Mouse (Mus musculus): Measurements from ENCODE around the gene Tnfrsf1b.

Gene Tnfrsf1b

GRCm38 (mm10) chr4:145246173-145247011 is at the start of gene Tnfrsf1b:
Gene Tnfrsf1b (minus strand): TSS chr4:145246870.
- no peak for DNase-seq

DNA sequence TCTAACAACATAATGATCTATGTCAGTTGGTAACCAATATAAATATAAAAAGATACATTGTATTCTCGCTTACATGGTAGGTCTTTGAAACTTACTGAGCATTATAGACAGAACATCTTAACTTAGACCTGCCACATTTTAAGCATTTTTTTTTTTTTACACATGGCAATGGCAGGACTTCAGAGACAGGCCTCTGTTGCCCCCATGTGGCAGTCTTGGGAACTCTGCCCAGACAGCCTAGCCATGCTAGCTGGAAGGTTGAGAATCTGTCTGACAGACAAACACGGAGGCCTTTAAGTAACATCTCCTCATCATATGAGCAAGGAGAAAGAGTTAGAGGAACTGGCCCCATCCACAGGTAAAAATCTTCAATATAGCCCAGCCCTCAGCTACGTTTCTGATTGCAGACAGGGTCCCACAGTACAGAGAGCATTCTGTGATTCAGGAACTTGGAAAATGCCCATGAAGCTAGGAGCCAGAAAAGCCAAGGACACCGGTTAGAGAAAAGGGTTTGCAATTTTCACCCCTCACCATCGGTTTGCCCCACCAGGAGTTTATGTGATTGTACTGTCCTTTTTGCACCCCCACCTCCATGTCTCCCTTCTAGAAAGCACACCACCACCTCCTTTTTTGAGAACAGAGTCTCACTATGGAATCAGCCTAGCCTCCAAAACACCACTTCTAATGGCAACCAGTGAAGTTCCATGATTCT is 49.1 kb upstream of the Tnfrsf1b start:
- no peak for DNase-seq

- no peak for DNase-seq
Observed at GRCm38 (mm10) chr4:145294588-145294987, 47.9 kb upstream of the Tnfrsf1b start.

- DNase-seq: peak; percentile 37
Observed at GRCm38 (mm10) chr4:145286369-145287120, 39.9 kb upstream of the Tnfrsf1b start.

GRCm38 (mm10) chr4:145284675-145285074 is 38.0 kb upstream of the Tnfrsf1b start:
- DNase-seq: no peak

DNA sequence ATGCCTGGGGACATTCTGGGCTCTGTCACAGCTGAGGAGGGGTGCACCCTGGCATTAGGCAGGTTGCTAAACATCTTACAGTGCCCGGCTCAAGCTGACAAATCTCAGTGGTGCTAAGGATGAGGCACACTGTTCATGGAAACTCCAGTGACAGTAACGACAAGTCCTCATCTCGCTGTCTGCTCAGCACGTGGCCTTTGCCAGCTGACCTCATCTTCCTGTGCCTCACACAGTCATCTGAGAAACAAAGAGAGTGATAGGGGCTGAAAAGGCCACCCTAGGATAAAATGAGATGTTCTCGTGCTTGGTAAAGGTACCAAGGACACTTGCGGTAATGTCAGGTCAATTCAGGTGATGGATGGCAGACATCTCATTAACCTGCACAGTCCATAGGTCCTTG is 36.8 kb upstream of the Tnfrsf1b start:
- no peak for DNase-seq

DNA sequence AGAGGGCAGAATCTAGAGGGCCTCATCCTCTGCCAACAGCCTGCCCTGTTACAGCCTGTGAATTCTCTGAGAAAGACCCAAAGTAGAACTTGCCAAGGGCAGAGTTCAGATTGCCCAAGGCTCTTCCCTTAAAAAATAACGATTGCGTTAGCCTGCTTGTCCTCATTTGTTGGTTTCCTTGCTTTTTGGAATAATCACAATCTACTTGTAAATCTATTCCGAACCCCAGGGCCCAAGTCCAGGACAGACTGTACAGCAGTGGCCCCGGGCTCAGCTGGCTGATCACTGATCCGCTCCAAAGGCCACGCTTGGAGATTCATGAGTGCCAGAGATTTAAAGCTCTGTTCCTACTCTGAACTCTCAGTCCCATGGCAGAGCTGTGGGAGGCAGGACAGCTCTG is 34.3 kb upstream of the Tnfrsf1b start:
- no peak for DNase-seq

DNA sequence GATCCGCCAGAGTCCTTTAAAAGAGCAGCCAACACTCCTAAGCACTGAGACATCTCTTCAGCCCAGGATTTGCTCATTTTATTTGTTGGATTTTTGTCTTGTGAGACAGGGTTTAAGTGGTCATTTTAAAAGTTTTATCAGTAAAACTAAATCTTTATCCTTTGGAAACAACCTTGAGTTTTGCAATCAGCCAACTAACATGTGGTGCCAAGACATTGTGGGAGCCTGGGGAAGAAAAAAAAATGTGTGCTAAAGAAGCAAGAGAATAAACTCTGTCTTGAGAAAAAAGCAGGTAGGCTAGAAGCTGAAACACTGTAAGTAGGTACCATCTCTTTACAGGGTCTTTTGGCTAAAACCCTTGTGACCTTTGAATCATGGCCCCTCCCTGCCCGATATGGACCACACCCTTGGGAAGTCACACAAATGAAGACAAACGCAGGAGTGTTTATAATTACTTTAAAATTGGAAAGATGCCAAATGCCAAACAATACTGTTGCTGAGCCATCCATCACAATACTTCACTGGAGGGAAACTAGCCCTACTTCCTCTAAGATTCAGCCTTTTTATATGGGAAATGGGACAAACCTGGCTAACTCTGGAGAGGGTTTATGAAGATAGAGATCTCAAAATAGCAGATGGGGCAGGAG is 32.2 kb upstream of the Tnfrsf1b start:
- DNase-seq: no peak

DNA sequence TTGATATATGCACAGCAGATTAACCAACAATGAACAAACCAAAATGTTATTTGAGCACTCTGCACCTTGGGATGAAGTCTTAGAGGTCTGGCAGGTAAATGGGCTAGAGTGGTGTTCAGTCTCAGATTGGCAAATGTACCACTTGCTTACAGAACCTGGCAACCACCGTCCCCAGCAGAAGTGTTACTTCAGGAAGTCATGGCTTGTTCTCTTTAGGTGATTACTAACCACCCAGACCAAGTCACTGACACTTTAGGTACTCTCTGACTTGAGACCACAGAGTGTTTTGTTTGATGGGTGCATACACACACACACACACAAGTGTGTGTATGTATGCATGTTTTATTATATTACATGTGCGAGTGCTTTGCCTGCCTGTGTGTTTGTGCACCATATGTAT is 31.6 kb upstream of the Tnfrsf1b start:
- no peak for DNase-seq

- DNase-seq: no peak
Observed at GRCm38 (mm10) chr4:145276368-145277249, 29.9 kb upstream of the Tnfrsf1b start.

GRCm38 (mm10) chr4:145274887-145275286 is 28.2 kb upstream of the Tnfrsf1b start:
- no peak for DNase-seq

- DNase-seq: no peak
Observed at GRCm38 (mm10) chr4:145273923-145274322, 27.3 kb upstream of the Tnfrsf1b start.

DNA sequence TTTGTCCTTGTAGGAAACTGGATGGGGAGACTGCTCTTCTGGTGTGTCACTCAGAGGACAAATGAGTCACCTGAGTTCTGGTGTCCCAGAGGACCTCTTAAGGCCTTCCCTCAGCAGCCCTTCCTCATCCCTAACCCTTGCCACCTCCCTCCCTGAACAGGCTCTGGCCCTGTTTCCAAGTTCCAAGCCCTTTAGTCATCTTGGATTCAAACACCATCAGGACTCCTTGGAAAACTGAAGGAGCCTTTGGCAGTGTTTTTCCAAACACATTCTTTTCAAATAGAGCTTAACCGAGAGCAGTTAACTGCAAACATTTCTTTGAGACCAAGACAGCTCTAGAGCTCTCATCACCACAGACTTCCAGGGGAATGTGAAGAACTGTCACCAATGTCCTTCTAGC is 26.1 kb upstream of the Tnfrsf1b start:
- no peak for DNase-seq

DNA sequence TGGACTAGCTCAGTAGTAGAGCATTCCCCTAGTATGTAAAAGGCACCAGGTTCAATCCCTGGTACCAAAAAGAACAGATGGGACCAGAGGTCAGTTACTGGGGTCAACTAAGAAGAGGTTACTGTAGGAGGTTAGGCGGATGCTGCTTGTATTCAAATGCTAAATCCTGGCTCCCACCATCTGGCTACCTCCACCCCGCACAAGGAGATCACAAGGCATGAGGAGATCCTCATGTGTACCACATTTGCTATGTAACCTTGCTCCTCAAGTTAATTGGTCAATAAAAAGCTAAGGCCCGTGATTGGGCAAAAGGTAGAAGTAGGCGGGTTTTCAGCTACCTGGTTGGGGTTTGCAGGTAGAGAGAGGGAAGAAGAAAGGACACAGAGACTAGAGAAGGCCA is 25.0 kb upstream of the Tnfrsf1b start:
- DNase-seq: no peak

GRCm38 (mm10) chr4:145270136-145270535 is 23.5 kb upstream of the Tnfrsf1b start:
- no peak for DNase-seq

GRCm38 (mm10) chr4:145267631-145268110 is 21.0 kb upstream of the Tnfrsf1b start:
- no peak for DNase-seq

GRCm38 (mm10) chr4:145266505-145266904 is 19.8 kb upstream of the Tnfrsf1b start:
- DNase-seq: no peak

- no peak for DNase-seq
Observed at GRCm38 (mm10) chr4:145264761-145265160, 18.1 kb upstream of the Tnfrsf1b start.

DNA sequence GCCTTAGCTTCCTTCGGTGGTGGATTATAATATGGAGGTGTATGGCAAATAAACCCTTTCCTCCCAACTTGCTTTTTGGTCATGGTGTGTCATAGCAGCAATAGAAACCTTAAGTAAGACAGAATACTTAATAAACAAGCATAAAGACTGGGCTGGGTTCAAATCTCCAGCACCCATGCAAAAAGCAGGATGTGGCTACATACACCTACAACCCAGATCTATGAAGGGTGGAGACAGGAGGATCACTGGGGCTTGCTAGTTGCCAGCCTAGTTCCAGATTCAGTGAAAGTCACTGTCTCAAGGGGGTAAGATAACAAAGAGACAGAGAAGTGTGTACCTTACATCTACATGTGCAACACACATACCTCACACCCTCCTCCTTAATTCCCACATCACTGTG is 16.9 kb upstream of the Tnfrsf1b start:
- DNase-seq: no peak

GRCm38 (mm10) chr4:145260802-145261201 is 14.1 kb upstream of the Tnfrsf1b start:
- DNase-seq: no peak

DNA sequence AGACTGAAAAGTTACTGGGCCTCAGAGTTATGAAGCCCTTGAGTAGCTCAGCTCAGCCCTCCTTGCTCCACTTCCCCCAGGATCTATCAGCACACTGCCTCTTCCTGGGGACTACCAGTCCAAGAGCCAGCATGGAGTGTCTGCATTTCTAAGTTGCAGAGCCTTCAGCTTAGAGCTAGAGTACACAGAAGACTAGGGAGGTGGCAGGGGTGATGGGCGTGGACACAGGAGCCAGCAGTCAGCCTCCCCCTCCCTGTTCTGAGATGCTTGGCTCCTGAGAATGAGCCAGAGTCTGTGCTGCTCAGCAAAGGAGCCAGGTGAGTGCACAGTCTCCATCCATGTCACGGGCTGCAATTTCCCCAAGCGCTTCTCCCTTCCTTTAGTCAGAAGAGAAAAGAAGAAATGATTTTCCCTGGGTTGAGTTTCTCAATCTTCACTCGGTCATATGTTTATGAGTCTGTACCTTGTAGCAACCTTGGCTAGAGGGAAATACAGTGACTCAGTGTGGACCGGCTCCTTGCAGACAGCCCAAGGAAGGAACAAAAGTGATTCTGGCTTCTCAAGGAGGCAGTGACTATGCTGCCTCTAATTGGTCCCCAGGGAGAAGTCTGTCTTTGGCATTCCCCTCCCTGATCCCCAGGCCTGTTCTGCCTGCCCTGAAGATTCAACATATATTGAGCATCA is 11.2 kb upstream of the Tnfrsf1b start:
- DNase-seq: no peak
